Mouse (Mus musculus) limb, embryonic 15.5 days (tissue): ENCODE data around the gene Ninl. TPM values are rescaled to one million over a fixed set of nuclear protein-coding genes. Genes with fewer than 3 reads are reported as not detected.

Source experiments
- ATAC-seq: fragments of 200-750 bp; cut with Nextera tagmentation; 2 replicates; pipeline ENCODE4 v1.8.0; 2017; ENCODE audit warnings: low read depth, moderate TSS enrichment; ENCODE audit not compliant: insufficient number of reproducible peaks, low FRiP score, low TSS enrichment
- H3K27ac ChIP-seq: fragments of 300-500 bp; sonication (generic); 2 replicates; pipeline ENCODE4 v1.5.1; 2015; ENCODE audit warnings: moderate library complexity, mild to moderate bottlenecking, inconsistent platforms
- H3K27me3 ChIP-seq: fragments of 300-500 bp; sonication (generic); 2 replicates; pipeline ENCODE4 v1.6.1; 2015; ENCODE audit warnings: inconsistent platforms
- H3K36me3 ChIP-seq: fragments of 300-500 bp; sonication (generic); 2 replicates; pipeline ENCODE4 v1.6.1; 2015; ENCODE audit warnings: inconsistent platforms
- H3K4me1 ChIP-seq: fragments of 300-500 bp; sonication (generic); 2 replicates; pipeline ENCODE4 v1.6.1; 2015; ENCODE audit warnings: inconsistent platforms
- H3K4me2 ChIP-seq: fragments of 300-500 bp; sonication (generic); 2 replicates; pipeline ENCODE4 v1.6.1; 2015; ENCODE audit warnings: mild to moderate bottlenecking, inconsistent platforms
- H3K4me3 ChIP-seq: fragments of 300-500 bp; sonication (generic); 2 replicates; pipeline ENCODE4 v1.5.1; 2015; ENCODE audit warnings: mild to moderate bottlenecking, inconsistent platforms
- H3K9ac ChIP-seq: fragments of 300-500 bp; sonication (generic); 2 replicates; pipeline ENCODE4 v1.6.1; 2015; ENCODE audit warnings: inconsistent platforms
- H3K9me3 ChIP-seq: fragments of 300-500 bp; sonication (generic); 2 replicates; pipeline ENCODE4 v1.6.1; 2016; ENCODE audit warnings: inconsistent platforms
- WGBS: fragments of 180-500 bp; shearing (Covaris S2); methylation state at CpG from one replicate; pipeline ENCODE4 v1.1.7; 2015; 5-methylcytosine and 5-hydroxymethylcytosine counted together
- polyA plus RNA-seq: library from polyadenylated mRNA; unstranded; fragments of >200 nt; fragmentation: Nextera tagmentation; extraction: Ambion mirVana; gene quantifications from 2 replicates; pipeline ENCODE4 v1.2.1, GENCODE M21; 2015

The Ninl gene
- polyA plus RNA-seq, 1 experiment from 2014 or later = 6.1 TPM

DNA sequence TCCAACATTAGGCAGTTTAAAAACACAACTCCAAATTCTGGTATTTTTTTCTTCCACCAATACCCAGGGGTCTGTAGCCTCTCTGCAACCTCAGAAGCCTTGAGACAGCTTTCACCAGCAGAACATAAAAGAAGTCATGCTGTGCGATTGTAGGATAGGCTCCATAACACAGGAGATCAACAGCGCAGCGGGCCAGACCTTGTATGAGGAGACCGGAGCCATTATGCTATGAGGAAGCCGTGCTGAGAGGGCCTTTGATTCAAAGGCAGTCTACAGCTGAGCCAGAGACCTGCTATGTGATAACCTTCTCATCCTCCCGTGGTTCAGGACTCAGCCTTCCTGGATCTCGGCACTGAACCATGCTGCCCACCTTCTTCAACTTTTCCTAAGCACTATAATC lies 67.3 kb downstream of the Ninl start:
- WGBS = 85% methylated on average over 7 of the region's 7 CpGs
- Histone ChIP-seq H3K4me2 (no peak overlapping the region), H3K9ac (no peak overlapping the region), H3K36me3 (peaks cover 30% of the 10 kb centered on the region), H3K4me1 (no peaks in the 10 kb centered on the region), H3K9me3 (no peaks in the 10 kb centered on the region), H3K27ac (no peak overlapping the region), H3K27me3 (no peaks in the 10 kb centered on the region), H3K4me3 (no peak overlapping the region)
- no peak for ATAC-seq

DNA sequence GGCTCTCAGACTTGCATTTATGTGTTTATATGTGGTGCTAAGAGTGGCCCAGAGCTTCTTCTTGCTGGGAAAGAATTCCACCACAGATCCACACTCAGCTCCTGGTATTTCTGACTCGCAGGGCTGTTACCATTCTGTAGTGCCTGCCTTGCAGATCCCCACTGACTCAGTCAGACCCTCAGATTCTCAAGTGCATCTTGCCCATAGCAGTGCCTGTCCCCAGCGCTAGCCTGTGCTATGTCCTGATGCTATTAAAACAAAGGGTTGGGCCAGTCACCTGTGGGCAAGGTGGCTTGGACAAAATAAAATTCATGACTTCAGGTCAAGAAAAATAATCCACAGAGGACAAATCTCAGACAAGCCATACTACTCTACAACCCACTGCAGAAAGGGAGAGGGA lies 70.0 kb downstream of the Ninl start:
- Histone ChIP-seq H3K9me3 (no peaks in the 10 kb centered on the region), H3K27me3 (no peaks in the 10 kb centered on the region), H3K36me3 (peaks cover 30% of the 10 kb centered on the region), H3K4me2 (no peak overlapping the region), H3K27ac (no peak overlapping the region), H3K4me3 (no peak overlapping the region), H3K9ac (no peak overlapping the region), H3K4me1 (no peaks in the 10 kb centered on the region)
- WGBS = 85% methylated on average over 2 of the region's 2 CpGs
- no peak for ATAC-seq

- WGBS = 92% methylated on average over 2 of the region's 2 CpGs
- Histone ChIP-seq H3K9ac (no peak overlapping the region), H3K4me3 (no peak overlapping the region), H3K27ac (no peak overlapping the region), H3K36me3 (peaks cover 22% of the 10 kb centered on the region), H3K4me1 (no peaks in the 10 kb centered on the region), H3K9me3 (no peaks in the 10 kb centered on the region), H3K4me2 (no peak overlapping the region), H3K27me3 (no peaks in the 10 kb centered on the region)
- ATAC-seq = no peak
Observed at GRCm38 (mm10) chr2:150967491-150967890, 71.7 kb downstream of the Ninl start.

DNA sequence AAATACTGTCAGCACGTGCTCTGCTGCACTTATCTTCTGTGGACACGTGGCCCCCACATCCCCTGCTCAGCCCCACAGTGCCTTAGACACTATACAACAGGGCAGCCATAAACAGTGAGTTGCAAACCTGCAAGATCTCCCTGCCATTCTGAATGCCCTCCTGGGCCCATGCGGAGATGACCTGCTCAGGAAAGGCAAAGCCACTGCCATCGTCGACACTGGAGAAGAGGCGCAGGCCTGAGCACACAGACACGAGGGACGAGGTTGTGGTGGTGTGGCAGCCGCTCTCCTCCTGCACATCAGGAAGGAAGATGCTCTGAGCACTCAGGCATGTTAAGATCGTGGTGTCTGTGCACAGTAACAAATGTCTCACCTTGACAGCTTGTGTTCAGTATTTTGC lies 73.2 kb downstream of the Ninl start:
- Histone ChIP-seq H3K9ac (no peak overlapping the region), H3K27ac (no peak overlapping the region), H3K4me1 (no peaks in the 10 kb centered on the region), H3K9me3 (no peaks in the 10 kb centered on the region), H3K36me3 (peaks cover 19% of the 10 kb centered on the region), H3K4me2 (no peak overlapping the region), H3K27me3 (no peaks in the 10 kb centered on the region), H3K4me3 (no peak overlapping the region)
- ATAC-seq = no peak
- 90% methylated on average over 10 of the region's 10 CpGs for WGBS

DNA sequence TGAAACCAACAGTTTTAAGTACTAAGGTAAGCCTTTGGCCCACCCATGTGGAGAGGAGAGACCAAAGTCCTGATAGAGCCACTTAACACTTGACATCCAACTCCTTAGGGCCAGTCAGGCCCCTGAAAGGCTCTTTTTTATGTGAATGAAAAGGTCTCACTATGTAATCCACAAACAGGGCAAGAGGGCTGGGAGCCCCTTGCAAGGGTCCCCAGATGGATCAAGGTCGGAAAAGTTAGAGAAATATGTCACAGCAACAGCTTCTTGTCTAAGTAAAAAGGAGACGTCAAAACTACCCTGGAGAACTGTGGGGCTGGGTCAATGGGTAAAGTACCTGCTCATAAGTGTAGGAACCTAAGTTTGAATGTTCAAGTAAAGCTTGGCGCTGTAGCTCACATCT lies 74.5 kb downstream of the Ninl start:
- Histone ChIP-seq H3K9me3 (no peaks in the 10 kb centered on the region), H3K4me2 (no peak overlapping the region), H3K36me3 (peaks cover 15% of the 10 kb centered on the region), H3K9ac (no peak overlapping the region), H3K27me3 (no peaks in the 10 kb centered on the region), H3K27ac (no peak overlapping the region), H3K4me1 (no peaks in the 10 kb centered on the region), H3K4me3 (no peak overlapping the region)
- ATAC-seq = no peak
- 87% methylated on average over 3 of the region's 3 CpGs for WGBS

DNA sequence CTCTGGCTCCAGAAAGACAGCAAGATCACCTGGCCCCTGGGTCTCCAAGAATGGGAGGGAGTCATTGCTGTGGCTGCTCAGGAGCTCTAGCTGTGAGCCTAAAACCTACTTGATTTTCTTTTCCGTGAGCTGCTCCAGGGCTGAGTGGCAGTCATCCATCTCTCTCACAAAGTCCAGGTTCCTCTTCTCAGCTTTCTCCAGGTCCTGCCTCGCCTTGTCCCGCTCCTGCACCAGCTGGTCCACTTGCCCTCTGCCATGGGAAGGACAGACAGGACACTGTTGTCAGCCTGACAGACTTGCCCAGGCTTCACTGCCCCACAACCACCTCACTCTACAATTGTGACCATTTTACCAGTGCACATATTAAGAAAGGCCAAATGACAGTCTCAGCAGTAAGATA lies 75.9 kb downstream of the Ninl start:
- H3K4me1 ChIP-seq = no peaks in the 10 kb centered on the region
- peaks cover 18% of the 10 kb centered on the region for H3K36me3 ChIP-seq
- WGBS = 83% methylated on average over 3 of the region's 3 CpGs
- H3K27ac ChIP-seq = no peak overlapping the region
- no peak overlapping the region for H3K4me3 ChIP-seq
- H3K27me3 ChIP-seq = no peaks in the 10 kb centered on the region
- H3K9ac ChIP-seq = no peak overlapping the region
- ATAC-seq = no peak
- no peak overlapping the region for H3K4me2 ChIP-seq
- no peaks in the 10 kb centered on the region for H3K9me3 ChIP-seq

- WGBS = 84% methylated on average over 10 of the region's 10 CpGs
Observed at GRCm38 (mm10) chr2:150959521-150959920, 79.7 kb downstream of the Ninl start.

GRCm38 (mm10) chr2:150955859-150956258 lies 83.3 kb downstream of the Ninl start:
- ATAC-seq = no peak
- H3K9ac ChIP-seq = no peak overlapping the region
- no peaks in the 10 kb centered on the region for H3K27me3 ChIP-seq
- no peak overlapping the region for H3K27ac ChIP-seq
- H3K36me3 ChIP-seq = 0 out of 2 replicates have a peak, but pooled peaks cover 9% of the 10 kb centered on the region
- no peak overlapping the region for H3K4me3 ChIP-seq
- whole genome bisulfite sequencing = 68% methylated on average over 1 of the region's 1 CpGs
- no peaks in the 10 kb centered on the region for H3K9me3 ChIP-seq
- H3K4me1 ChIP-seq = no peaks in the 10 kb centered on the region
- H3K4me2 ChIP-seq = no peak overlapping the region

More at GRCm38 (mm10) chr2:150959521-150959920, 79.7 kb downstream of the Ninl start:
- H3K27me3 ChIP-seq = no peaks in the 10 kb centered on the region
- no peak overlapping the region for H3K27ac ChIP-seq
- no peaks in the 10 kb centered on the region for H3K4me1 ChIP-seq
- no peaks in the 10 kb centered on the region for H3K9me3 ChIP-seq
- no peak for ATAC-seq
- no peak overlapping the region for H3K4me2 ChIP-seq
- H3K36me3 ChIP-seq = 0 out of 2 replicates have a peak, but pooled peaks cover 9% of the 10 kb centered on the region
- H3K9ac ChIP-seq = no peak overlapping the region
- no peak overlapping the region for H3K4me3 ChIP-seq

GRCm38 (mm10) chr2:150951201-150951600 lies 88.0 kb downstream of the Ninl start:
- WGBS = 66% methylated on average over 2 of the region's 2 CpGs
- H3K4me1 ChIP-seq = no peaks in the 10 kb centered on the region
- H3K4me2 ChIP-seq = no peak overlapping the region
- no peak overlapping the region for H3K9ac ChIP-seq
- no peak overlapping the region for H3K27ac ChIP-seq
- no peaks in the 10 kb centered on the region for H3K9me3 ChIP-seq
- peaks cover 16% of the 10 kb centered on the region; the same call in 1 of the 2 replicates for H3K36me3 ChIP-seq
- no peak for ATAC-seq
- H3K27me3 ChIP-seq = no peaks in the 10 kb centered on the region
- H3K4me3 ChIP-seq = no peak overlapping the region

DNA sequence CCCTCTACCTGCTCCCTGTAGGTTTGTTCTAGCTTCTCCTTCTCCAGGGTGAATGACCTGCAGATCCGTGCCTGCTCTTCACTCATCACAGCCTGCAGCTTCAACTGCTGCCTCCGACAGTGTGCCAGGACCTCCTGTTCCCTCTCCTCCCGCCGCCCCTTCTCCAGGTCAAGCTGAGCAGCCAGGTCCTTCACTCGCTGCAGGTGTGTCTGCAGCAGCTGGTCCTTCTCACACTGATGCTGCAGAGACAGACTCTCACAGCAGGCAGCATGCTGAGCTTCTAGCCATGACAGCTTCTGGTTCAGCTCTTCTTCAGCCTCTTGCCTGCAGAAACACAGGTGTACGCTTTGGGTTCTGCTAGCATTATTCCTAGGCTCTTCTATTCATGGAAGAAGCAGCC lies 89.1 kb downstream of the Ninl start:
- Histone ChIP-seq H3K4me3 (no peak overlapping the region), H3K36me3 (peaks cover 16% of the 10 kb centered on the region; the same call in 1 of the 2 replicates), H3K4me1 (no peaks in the 10 kb centered on the region), H3K27me3 (no peaks in the 10 kb centered on the region), H3K4me2 (no peak overlapping the region), H3K9ac (no peak overlapping the region), H3K9me3 (no peaks in the 10 kb centered on the region), H3K27ac (no peak overlapping the region)
- no peak for ATAC-seq
- WGBS = 91% methylated on average over 6 of the region's 6 CpGs

DNA sequence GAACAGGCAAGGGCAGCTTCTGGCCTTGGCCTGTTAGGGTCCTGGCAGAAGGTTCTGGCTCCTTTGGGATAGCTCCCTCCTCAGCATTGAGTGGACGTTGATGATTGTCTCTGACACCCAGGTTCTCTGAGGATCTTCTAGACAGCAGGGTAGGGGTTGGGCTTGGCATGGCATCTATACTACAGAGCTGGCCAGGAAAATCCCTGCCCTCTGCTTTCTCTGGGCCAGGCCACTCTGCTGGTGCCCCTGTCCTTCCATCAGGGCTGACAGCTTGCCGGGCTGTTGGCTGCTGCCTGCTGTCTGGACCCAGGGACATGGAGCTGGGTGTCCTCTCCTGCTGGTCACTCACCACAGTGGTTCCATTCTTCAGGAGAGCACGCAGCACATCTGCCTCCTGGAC lies 89.5 kb downstream of the Ninl start:
- Histone ChIP-seq H3K4me3 (no peak overlapping the region), H3K4me1 (no peaks in the 10 kb centered on the region), H3K36me3 (peaks cover 16% of the 10 kb centered on the region; the same call in 1 of the 2 replicates), H3K27me3 (no peaks in the 10 kb centered on the region), H3K27ac (no peak overlapping the region), H3K9me3 (no peaks in the 10 kb centered on the region), H3K4me2 (no peak overlapping the region), H3K9ac (no peak overlapping the region)
- 89% methylated on average over 3 of the region's 3 CpGs for WGBS
- ATAC-seq = no peak

DNA sequence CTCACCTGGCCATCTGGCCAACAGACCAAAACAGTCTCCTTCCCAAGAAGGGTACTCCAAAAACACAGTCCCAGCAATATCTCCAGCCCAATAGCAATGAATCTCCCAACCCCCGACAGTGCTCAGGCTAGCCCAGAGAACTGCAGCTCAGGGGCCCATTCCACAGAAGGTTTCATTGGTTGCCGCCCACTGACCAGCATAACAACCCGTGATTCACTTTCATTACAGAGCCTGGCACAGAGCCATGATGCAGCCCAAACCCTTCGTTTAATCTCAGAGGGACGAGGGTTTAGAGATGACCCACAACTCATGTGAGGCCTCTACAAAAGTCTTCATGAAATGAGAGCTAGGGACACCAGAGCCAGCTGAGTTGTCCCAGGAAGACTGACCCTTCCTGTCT lies 90.4 kb downstream of the Ninl start:
- no peak for ATAC-seq
- H3K9me3 ChIP-seq = no peaks in the 10 kb centered on the region
- H3K4me3 ChIP-seq = no peak overlapping the region
- WGBS = 83% methylated on average over 5 of the region's 5 CpGs
- H3K36me3 ChIP-seq = peaks cover 17% of the 10 kb centered on the region; the same call in 1 of the 2 replicates
- H3K9ac ChIP-seq = no peak overlapping the region
- H3K27ac ChIP-seq = no peak overlapping the region
- no peaks in the 10 kb centered on the region for H3K27me3 ChIP-seq
- H3K4me2 ChIP-seq = no peak overlapping the region
- no peaks in the 10 kb centered on the region for H3K4me1 ChIP-seq
